Mouse (Mus musculus) macrophage (primary cell): ENCODE data around the gene Rictor. TPM values are rescaled to one million over a fixed set of nuclear protein-coding genes. Genes with fewer than 3 reads are reported as not detected.
"Not testable (repeated sequence)": the region's sequence is repeated elsewhere in the genome, so short reads cannot be mapped to it uniquely, and the experiment has no call there.

Source experiments
- H3K27ac ChIP-seq: fragments of 350-480 bp; formaldehyde crosslinking; 2 replicates; pipeline ENCODE4 v1.9.0; 2021
- H3K36me3 ChIP-seq: fragments of 350-480 bp; formaldehyde crosslinking; 2 replicates; pipeline ENCODE4 v1.9.0; 2021; ENCODE audit errors: inconsistent target
- H3K4me3 ChIP-seq: fragments of 350-480 bp; formaldehyde crosslinking; 2 replicates; pipeline ENCODE4 v1.9.0; 2021; ENCODE audit errors: inconsistent target
- H3K79me2 ChIP-seq: fragments of 350-480 bp; formaldehyde crosslinking; 2 replicates; pipeline ENCODE4 v1.9.0; 2021; ENCODE audit errors: inconsistent target
- WGBS: methylation state at CpG from one replicate; pipeline ENCODE4 v1.1.7; 2026; ENCODE audit warnings: inconsistent platforms; ENCODE audit not compliant: missing documents; 5-methylcytosine and 5-hydroxymethylcytosine counted together
- polyA plus RNA-seq: library from polyadenylated mRNA; stranded (reverse); fragments of 250-400 nt; gene quantifications from 3 replicates; pipeline ENCODE4 v1.2.4, GENCODE M21; 2018; ENCODE audit warnings: inconsistent platforms

Rictor gene
- polyA plus RNA-seq, 1 experiment from 2014 or later, result 3.2 TPM

- 88% methylated on average over 6 of the region's 6 CpGs for WGBS
Measured at GRCm38 (mm10) chr15:6715237-6715636, 7.1 kb downstream of the Rictor start.

DNA sequence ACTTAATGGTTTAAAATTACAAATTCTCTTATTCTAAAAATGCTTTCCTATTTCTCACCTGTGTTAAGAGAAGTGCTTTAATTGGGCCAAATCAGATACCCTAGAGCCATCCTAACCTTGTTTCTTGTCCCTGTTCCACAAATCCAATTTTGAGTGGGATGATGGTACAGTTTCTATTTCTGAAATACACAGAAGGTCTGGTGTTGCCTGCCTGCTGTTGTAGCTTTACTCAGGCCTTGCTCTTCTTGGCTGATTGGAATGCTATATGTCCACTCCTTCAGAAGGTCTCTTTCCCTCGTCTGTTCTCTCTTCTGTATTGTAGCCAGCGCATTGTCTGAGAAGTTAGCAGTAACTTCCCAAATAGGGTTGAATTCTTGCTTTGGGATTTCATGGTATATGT, 13.2 kb downstream of the Rictor start:
- Histone ChIP-seq H3K36me3 (no peaks in the 10 kb centered on the region), H3K79me2 (peaks cover 100% of the 10 kb centered on the region), H3K4me3 (no peak overlapping the region), H3K27ac (no peak overlapping the region)
- WGBS, result 88% methylated on average over 2 of the region's 2 CpGs

More at GRCm38 (mm10) chr15:6715237-6715636, 7.1 kb downstream of the Rictor start:
- Histone ChIP-seq H3K27ac (no peak overlapping the region), H3K36me3 (no peaks in the 10 kb centered on the region), H3K4me3 (no peak overlapping the region), H3K79me2 (peaks cover 100% of the 10 kb centered on the region)

GRCm38 (mm10) chr15:6721802-6722201, 13.6 kb downstream of the Rictor start:
- WGBS, result 87% methylated on average over 4 of the region's 4 CpGs
- Histone ChIP-seq H3K79me2 (peaks cover 100% of the 10 kb centered on the region), H3K27ac (no peak overlapping the region), H3K36me3 (no peaks in the 10 kb centered on the region), H3K4me3 (no peak overlapping the region)

- H3K27ac ChIP-seq, result no peak overlapping the region
- H3K79me2 ChIP-seq, result peaks cover 100% of the 10 kb centered on the region
Measured at GRCm38 (mm10) chr15:6722405-6723176, 14.4 kb downstream of the Rictor start.

GRCm38 (mm10) chr15:6723338-6723737, 15.2 kb downstream of the Rictor start:
- Histone ChIP-seq H3K79me2 (peaks cover 100% of the 10 kb centered on the region), H3K27ac (no peak overlapping the region)

More at GRCm38 (mm10) chr15:6722405-6723176, 14.4 kb downstream of the Rictor start:
- WGBS, result 91% methylated on average over 11 of the region's 11 CpGs
- Histone ChIP-seq H3K4me3 (no peak overlapping the region), H3K36me3 (no peaks in the 10 kb centered on the region)

DNA sequence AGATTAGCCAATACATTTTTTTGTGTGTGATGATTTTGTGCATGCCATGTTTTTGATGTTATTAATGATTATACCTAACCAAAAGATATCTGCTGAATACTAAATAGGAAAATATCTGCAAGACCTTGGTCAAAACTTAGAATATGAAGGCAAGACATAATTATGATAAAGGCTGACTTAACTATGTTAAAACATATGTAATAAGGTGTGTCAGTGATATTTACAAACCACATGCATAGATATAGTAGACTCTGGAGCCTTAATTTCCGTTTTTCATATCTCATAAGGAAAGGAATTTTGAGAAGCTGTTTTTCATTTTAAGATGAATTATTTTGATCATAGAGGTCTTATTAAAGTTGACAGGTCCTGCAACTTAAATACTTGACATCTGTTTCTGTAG, 16.3 kb downstream of the Rictor start:
- 64% methylated on average over 1 of the region's 1 CpGs for WGBS
- Histone ChIP-seq H3K36me3 (no peaks in the 10 kb centered on the region), H3K79me2 (peaks cover 100% of the 10 kb centered on the region), H3K27ac (no peak overlapping the region), H3K4me3 (no peak overlapping the region)

More at GRCm38 (mm10) chr15:6723338-6723737, 15.2 kb downstream of the Rictor start:
- Histone ChIP-seq H3K4me3 (no peak overlapping the region), H3K36me3 (no peaks in the 10 kb centered on the region)

- Histone ChIP-seq H3K36me3 (no peaks in the 10 kb centered on the region), H3K27ac (no peak overlapping the region), H3K79me2 (peaks cover 100% of the 10 kb centered on the region), H3K4me3 (no peak overlapping the region)
- WGBS, result 85% methylated on average over 2 of the region's 5 CpGs
Measured at GRCm38 (mm10) chr15:6726130-6726808, 18.1 kb downstream of the Rictor start.

- Histone ChIP-seq H3K27ac (no peak overlapping the region), H3K36me3 (no peaks in the 10 kb centered on the region; the same call in 1 of the 2 replicates), H3K79me2 (peaks cover 90% of the 10 kb centered on the region), H3K4me3 (no peak overlapping the region)
- 56% methylated on average over 5 of the region's 5 CpGs for WGBS
Measured at GRCm38 (mm10) chr15:6733076-6733475, 24.9 kb downstream of the Rictor start.

DNA sequence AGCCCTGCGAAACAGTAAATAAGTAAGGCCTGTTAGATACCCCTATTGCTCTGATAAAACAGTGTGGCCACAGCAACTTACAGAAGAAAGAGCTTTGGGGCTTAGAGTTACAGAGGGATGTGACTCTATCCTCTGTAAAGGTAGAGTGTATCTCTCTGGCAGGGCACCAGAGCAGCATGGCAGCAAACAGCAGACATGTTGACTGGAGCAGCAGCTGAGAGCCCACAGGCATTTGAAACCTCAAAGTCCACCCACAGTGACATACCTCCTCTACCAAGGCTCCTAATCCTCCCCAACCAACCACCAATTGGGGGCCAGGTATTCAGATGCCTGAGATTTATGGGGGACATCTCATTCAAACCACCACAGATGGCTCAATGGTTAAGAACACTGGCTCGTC, 31.0 kb downstream of the Rictor start:
- Histone ChIP-seq H3K79me2 (peaks cover 31% of the 10 kb centered on the region), H3K27ac (no peak overlapping the region), H3K36me3 (peaks cover 6% of the 10 kb centered on the region; the same call in 1 of the 2 replicates), H3K4me3 (no peak overlapping the region)
- WGBS, result 100% methylated on average over 2 of the region's 2 CpGs

GRCm38 (mm10) chr15:6742337-6743025, 34.3 kb downstream of the Rictor start:
- WGBS, result 96% methylated on average over 13 of the region's 13 CpGs
- no peak overlapping the region for H3K27ac ChIP-seq
- H3K4me3 ChIP-seq, result no peak overlapping the region
- peaks cover 23% of the 10 kb centered on the region; the same call in 1 of the 2 replicates for H3K36me3 ChIP-seq
- no peaks in the 10 kb centered on the region; the same call in 1 of the 2 replicates for H3K79me2 ChIP-seq

DNA sequence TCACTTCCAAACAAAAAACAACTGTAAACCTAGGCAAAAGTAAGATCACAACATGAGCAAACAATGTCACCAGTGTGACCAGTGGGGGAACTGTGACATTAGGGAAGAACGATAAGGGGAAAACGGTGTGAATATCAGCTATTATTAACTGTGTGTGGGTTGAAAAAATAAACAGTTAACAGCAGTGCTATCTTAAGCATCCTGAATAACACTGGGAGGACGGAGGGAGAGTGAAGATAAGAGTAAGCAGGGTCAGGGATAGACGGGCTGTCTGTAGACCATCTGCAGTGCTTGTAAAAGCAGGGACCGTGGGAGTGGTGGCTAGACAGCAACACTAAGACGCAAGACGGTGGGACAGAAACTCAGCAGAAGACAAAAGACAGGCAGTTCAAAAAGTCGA, 35.5 kb downstream of the Rictor start:
- Histone ChIP-seq H3K79me2 (no peaks in the 10 kb centered on the region; the same call in 1 of the 2 replicates), H3K36me3 (peaks cover 26% of the 10 kb centered on the region; the same call in 1 of the 2 replicates), H3K4me3 (no peak overlapping the region), H3K27ac (no peak overlapping the region)
- WGBS, result 93% methylated on average over 8 of the region's 8 CpGs

DNA sequence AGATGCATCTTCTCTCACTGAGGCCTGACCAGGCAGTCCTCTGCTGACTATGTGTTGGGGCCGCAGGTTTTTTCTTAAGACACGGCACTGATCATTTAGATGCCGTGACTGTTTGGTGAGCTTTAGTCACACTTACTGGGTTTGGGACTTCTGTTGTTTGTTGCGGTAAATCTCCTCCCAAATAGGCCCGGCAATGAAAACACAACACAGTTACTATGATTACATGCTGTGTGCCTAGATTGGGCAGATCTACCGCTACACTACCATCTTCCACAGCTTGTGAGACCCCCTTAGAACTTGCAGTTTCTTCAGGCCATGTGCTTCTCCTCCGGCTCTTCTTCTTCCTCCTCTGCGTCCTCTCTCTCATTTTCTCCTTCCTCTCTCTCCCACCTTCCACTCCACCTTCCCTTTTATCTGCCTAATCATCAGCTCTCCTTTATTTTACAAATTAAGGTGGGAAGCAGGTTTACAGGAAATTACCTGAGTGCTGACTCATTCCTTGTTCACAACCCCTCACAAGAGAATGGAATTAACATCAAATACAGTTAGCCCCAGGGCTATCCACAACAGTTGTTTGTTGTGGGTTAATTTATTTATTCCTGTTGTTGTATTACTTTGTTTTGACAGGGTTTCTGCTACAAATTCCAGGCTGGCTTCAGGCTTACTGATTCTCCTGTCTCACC, 38.3 kb downstream of the Rictor start:
- not testable (repeated sequence) for H3K4me3 ChIP-seq, H3K79me2 ChIP-seq, H3K27ac ChIP-seq
- 93% methylated on average over 8 of the region's 8 CpGs for WGBS
- peaks cover 20% of the 10 kb centered on the region; the same call in 1 of the 2 replicates for H3K36me3 ChIP-seq

GRCm38 (mm10) chr15:6747001-6747400, 38.8 kb downstream of the Rictor start:
- H3K36me3 ChIP-seq, result peaks cover 20% of the 10 kb centered on the region; the same call in 1 of the 2 replicates
- no peaks in the 10 kb centered on the region for H3K79me2 ChIP-seq
- H3K4me3 ChIP-seq, result no peak overlapping the region
- no peak overlapping the region for H3K27ac ChIP-seq
- WGBS, result 96% methylated on average over 9 of the region's 9 CpGs

DNA sequence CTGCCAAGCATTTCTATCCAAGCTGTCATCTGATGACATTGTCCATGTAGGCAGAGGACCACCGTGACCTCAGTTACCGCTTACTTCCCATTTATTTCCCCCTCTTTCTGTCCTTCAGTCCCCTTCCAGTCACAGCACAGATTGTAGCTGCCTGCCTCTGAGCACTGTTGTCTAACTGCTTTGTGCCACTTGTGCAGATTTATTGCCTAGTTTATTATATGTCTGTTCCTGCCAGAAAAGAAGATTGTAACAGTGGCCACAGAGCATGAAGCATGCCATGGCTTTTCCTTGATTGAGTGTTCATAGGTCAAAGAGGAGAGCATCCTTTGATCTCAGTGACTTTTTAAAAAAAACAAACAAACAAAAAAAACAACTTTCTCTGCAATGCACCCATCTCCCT, 46.2 kb downstream of the Rictor start:
- Histone ChIP-seq H3K36me3 (peaks cover 6% of the 10 kb centered on the region; the same call in 1 of the 2 replicates), H3K4me3 (no peak overlapping the region), H3K27ac (no peak overlapping the region), H3K79me2 (no peaks in the 10 kb centered on the region)
- 100% methylated on average over 2 of the region's 2 CpGs for WGBS
